Mouse (Mus musculus): Measurements from ENCODE around the gene Wnt5b. TPM values are rescaled to one million over a fixed set of nuclear protein-coding genes. Genes with fewer than 3 reads are reported as not detected.
A peak's percentile ranks its signal among the peaks of the same experiment; 100 is the strongest.

Gene Wnt5b
- total and polyA plus RNA-seq, 3 experiments: 0.04 TPM; not detected in 2

DNA sequence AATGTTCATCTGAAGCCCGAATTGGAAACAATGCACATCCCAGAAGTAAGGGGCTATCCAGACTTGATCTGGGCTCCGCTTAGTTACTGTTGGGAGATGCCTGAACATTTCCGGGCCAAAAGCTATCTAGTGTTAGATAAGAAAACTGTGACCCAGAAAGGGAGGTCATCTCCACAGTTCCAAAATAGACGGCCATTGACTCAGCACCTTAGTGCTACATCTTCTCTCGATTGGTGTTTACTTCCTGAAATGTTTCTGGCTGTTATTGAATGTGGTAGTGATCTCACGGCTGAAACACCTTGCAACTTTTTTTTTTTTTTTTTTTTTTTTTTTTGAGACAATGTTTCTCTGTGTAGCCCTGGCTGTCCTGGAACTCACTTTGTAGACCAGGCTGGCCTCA lies 68.2 kb downstream of the Wnt5b start:
- Histone ChIP-seq H3K4me1 (ENCODE audit: control insufficient read depth in 1 of 2, insufficient read depth in 2 of 2, low read length in 2 of 2) (peaks cover 19 to 37% of the 10 kb centered on the region in 2 experiments), H3K9me3 (replicated peaks; ENCODE audit: insufficient read depth, low read length) (no peaks in the 10 kb centered on the region), H3K27me3 (ENCODE audit: control insufficient read depth in 1 of 2, insufficient read depth in 2 of 2, low read length in 2 of 2) (no peaks in the 10 kb centered on the region), H3K27ac (ENCODE audit: control insufficient read depth, low read depth, low read length) (peak overlapping the region; percentile 2; the same call in 1 of the 2 replicates), H3K4me3 (ENCODE audit: control insufficient read depth in 1 of 2, insufficient read depth in 1 of 2, low read depth in 2 of 2, low read length in 2 of 2) (no peak overlapping the region), H3K36me3 (ENCODE audit: control insufficient read depth in 1 of 2, insufficient read depth in 2 of 2, low read length in 2 of 2) (peaks cover 0 to 33% of the 10 kb centered on the region in 2 experiments; a peak in 2 of 4 replicates), H3K79me2 (ENCODE audit: control insufficient read depth, insufficient read depth, low read length, poor library complexity) (peaks cover 21% of the 10 kb centered on the region), H3K9ac (ENCODE audit: control insufficient read depth, low read depth, low read length, poor library complexity, severe bottlenecking) (no peak overlapping the region)
- no peak for TF ChIP-seq ELF1 (IDR thresholded peaks at IDR 0.05; ENCODE audit: low read depth, low read length)
- 0 out of 2 replicates have a peak, but pooled peaks have one; percentile 20 for TF ChIP-seq HCFC1 (IDR thresholded peaks at IDR 0.05; ENCODE audit: low read depth, low read length)
- no peak for TF ChIP-seq ZKSCAN1 (IDR thresholded peaks at IDR 0.05; ENCODE audit: low read depth, low read length)
- TF ChIP-seq ZNF384 (IDR thresholded peaks at IDR 0.05; ENCODE audit: low read depth, low read length): peak; percentile 67
- peak in 1 of 2 experiments; percentile 48; a peak in 2 of 4 replicates for TF ChIP-seq EP300 (IDR thresholded peaks at IDR 0.05; ENCODE audit: low read depth in 1 of 2, low read length in 2 of 2)
- TF ChIP-seq CHD2 (IDR thresholded peaks at IDR 0.05; ENCODE audit: low read length): no peak
- no peak for TF ChIP-seq USF1 (IDR thresholded peaks at IDR 0.05; ENCODE audit: low read depth, low read length)
- TF ChIP-seq MEF2A (IDR thresholded peaks at IDR 0.05; ENCODE audit: extremely low read depth, insufficient replicate concordance, low read depth, low read length, poor library complexity, severe bottlenecking): no peak
- TF ChIP-seq POLR2AphosphoS5 (IDR thresholded peaks at IDR 0.05; ENCODE audit: borderline replicate concordance, low read depth, low read length): no peak
- TF ChIP-seq NRF1 (IDR thresholded peaks at IDR 0.05; ENCODE audit: insufficient read depth, low read depth, low read length, poor library complexity, severe bottlenecking): no peak
- 0 out of 2 replicates have a peak, but pooled peaks have one; percentile 19 for TF ChIP-seq TBP (IDR thresholded peaks at IDR 0.05; ENCODE audit: low read depth, low read length)
- TF ChIP-seq RCOR1 (IDR thresholded peaks at IDR 0.05; ENCODE audit: low read depth, low read length): no peak
- no peak for TF ChIP-seq TAL1 (IDR thresholded peaks at IDR 0.05; ENCODE audit: low read length)
- TF ChIP-seq POLR2AphosphoS2 (IDR thresholded peaks at IDR 0.05; ENCODE audit: low read length): no peak
- no peak for TF ChIP-seq E2F4 (IDR thresholded peaks at IDR 0.05; ENCODE audit: borderline replicate concordance, low read depth, low read length)
- TF ChIP-seq CTCF (IDR thresholded peaks at IDR 0.05 in 2 of 3, conservative IDR thresholded peaks at IDR 0.05 in 1 of 3; ENCODE audit: control insufficient read depth in 1 of 3, insufficient read depth in 1 of 3, low read depth in 2 of 3, low read length in 3 of 3, poor library complexity in 1 of 3, severe bottlenecking in 1 of 3): no peak
- TF ChIP-seq GABPA (IDR thresholded peaks at IDR 0.05; ENCODE audit: low read depth, low read length): no peak
- TF ChIP-seq CHD1 (IDR thresholded peaks at IDR 0.05; ENCODE audit: low read depth, low read length): no peak
- TF ChIP-seq SIN3A (IDR thresholded peaks at IDR 0.05; ENCODE audit: low read length): no peak
- TF ChIP-seq MAFK (IDR thresholded peaks at IDR 0.05; ENCODE audit: borderline replicate concordance, low read depth, low read length): no peak
- TF ChIP-seq NELFE (IDR thresholded peaks at IDR 0.05; ENCODE audit: low read depth, low read length): no peak
- peak; percentile 62; the same call in 1 of the 2 replicates for TF ChIP-seq ETS1 (IDR thresholded peaks at IDR 0.05; ENCODE audit: low read depth, low read length)
- TF ChIP-seq GATA1 (IDR thresholded peaks at IDR 0.05; ENCODE audit: low read depth, low read length): peak; percentile 59
- DNase-seq (ENCODE audit: low read depth, low spot score): peak; percentile 41
